Mouse (Mus musculus) midbrain, embryonic 14.5 days (tissue): ENCODE results near the gene Agtpbp1. TPM values are rescaled to one million over a fixed set of nuclear protein-coding genes. Genes with fewer than 3 reads are reported as not detected.

Source experiments
- ATAC-seq: fragments of 200-750 bp; cut with Nextera tagmentation; 2 replicates; pipeline ENCODE4 v1.8.0; 2017; ENCODE audit warnings: moderate number of reproducible peaks, moderate library complexity; ENCODE audit not compliant: low FRiP score, low TSS enrichment
- DNase-seq: peaks from one replicate; pipeline ENCODE4 v3.0.0-alpha.2; 2015
- H3K27ac ChIP-seq: fragments of 300-500 bp; sonication (generic); replicated peaks from 2 replicates; pipeline ENCODE4 v1.5.1; 2014; ENCODE audit warnings: mild to moderate bottlenecking, low read depth, low read length, moderate library complexity
- H3K27me3 ChIP-seq: fragments of 300-500 bp; sonication (generic); 2 replicates; pipeline ENCODE4 v1.6.1; 2014; ENCODE audit warnings: low read length, control low read depth, mixed read lengths; ENCODE audit not compliant: control insufficient read depth, insufficient read depth
- H3K36me3 ChIP-seq: fragments of 300-500 bp; sonication (generic); 2 replicates; pipeline ENCODE4 v1.6.1; 2014; ENCODE audit warnings: low read length, control low read depth; ENCODE audit not compliant: control insufficient read depth, insufficient read depth
- H3K4me1 ChIP-seq: fragments of 300-500 bp; sonication (generic); 2 replicates; pipeline ENCODE4 v1.6.1; 2014; ENCODE audit warnings: mild to moderate bottlenecking, antibody characterized with exemption, low read length, control low read depth; ENCODE audit not compliant: control insufficient read depth, insufficient read depth
- H3K4me2 ChIP-seq: fragments of 300-500 bp; sonication (generic); 2 replicates; pipeline ENCODE4 v1.6.1; 2014; ENCODE audit warnings: mild to moderate bottlenecking, low read length, moderate library complexity
- H3K4me3 ChIP-seq: fragments of 300-500 bp; sonication (generic); replicated peaks from 2 replicates; pipeline ENCODE4 v1.5.1; 2014; ENCODE audit warnings: low read depth, low read length
- H3K9ac ChIP-seq: fragments of 300-500 bp; sonication (generic); replicated peaks from 2 replicates; pipeline ENCODE4 v1.6.1; 2014; ENCODE audit warnings: mild to moderate bottlenecking, low read length, moderate library complexity
- H3K9me3 ChIP-seq: fragments of 300-500 bp; sonication (generic); 2 replicates; pipeline ENCODE4 v1.6.1; 2016; ENCODE audit warnings: low read length, control low read depth, mixed read lengths; ENCODE audit not compliant: control insufficient read depth
- WGBS: fragments of 180-500 bp; shearing (Covaris S2); extraction: QIAGEN DNeasy Blood & Tissue Kit; methylation state at CpG from one replicate; pipeline ENCODE4 v1.1.7; 2014; 5-methylcytosine and 5-hydroxymethylcytosine counted together
- polyA plus RNA-seq: library from polyadenylated mRNA; unstranded; fragments of >200 nt; fragmentation: Nextera tagmentation; extraction: Ambion mirVana; gene quantifications from 2 replicates; pipeline ENCODE4 v1.2.1, GENCODE M21; 2014

Gene Agtpbp1
- polyA plus RNA-seq, 1 experiment from 2014 or later: 82.6 TPM

DNA sequence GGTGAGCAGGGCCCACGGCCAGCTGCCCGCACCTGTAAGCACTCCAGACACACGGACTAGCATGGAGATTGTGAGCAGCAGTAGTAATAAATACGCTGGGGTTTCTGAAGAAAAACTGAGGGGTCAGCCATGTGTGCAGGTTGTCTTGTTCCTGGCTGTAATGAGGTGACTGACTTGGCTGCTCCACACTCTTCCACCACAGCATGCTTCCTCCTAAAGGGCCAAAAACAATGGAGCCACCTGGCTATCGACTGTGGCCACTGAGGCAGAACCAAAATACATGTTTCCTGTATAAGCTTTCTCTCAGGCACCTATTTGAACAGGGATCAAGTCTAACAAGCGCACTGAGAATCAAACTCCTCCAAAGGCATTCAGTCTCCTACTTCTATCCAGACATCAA is 49.3 kb downstream of the Agtpbp1 start:
- Histone ChIP-seq H3K36me3 (peaks cover 23% of the 10 kb centered on the region), H3K9ac (no peak overlapping the region), H3K27me3 (no peaks in the 10 kb centered on the region), H3K27ac (no peak overlapping the region), H3K4me3 (no peak overlapping the region), H3K4me2 (no peak overlapping the region), H3K9me3 (no peaks in the 10 kb centered on the region), H3K4me1 (no peaks in the 10 kb centered on the region)
- ATAC-seq: no peak
- no peak for DNase-seq
- 87% methylated on average over 6 of the region's 6 CpGs for WGBS

DNA sequence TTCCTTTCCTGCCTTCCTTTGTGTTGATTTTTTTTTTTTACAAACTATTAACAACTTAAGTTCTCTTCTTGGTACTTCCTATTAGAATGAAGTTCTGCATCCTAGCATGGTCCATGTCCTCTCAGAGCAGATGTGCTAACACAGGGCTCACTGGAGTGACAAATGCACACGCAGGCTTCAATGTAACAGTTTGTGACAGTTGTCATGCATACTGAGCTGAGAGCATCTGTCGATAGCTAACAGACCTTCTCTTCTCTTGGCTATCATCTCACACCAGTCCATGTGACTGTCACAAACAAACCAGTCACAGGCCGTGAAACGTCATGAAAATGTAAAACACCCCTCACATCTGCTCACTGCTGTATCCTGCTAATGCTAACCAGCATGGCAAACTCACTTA is 50.7 kb downstream of the Agtpbp1 start:
- Histone ChIP-seq H3K36me3 (peaks cover 27% of the 10 kb centered on the region), H3K4me2 (no peak overlapping the region), H3K9ac (no peak overlapping the region), H3K27ac (no peak overlapping the region), H3K27me3 (no peaks in the 10 kb centered on the region), H3K9me3 (no peaks in the 10 kb centered on the region), H3K4me1 (no peaks in the 10 kb centered on the region), H3K4me3 (no peak overlapping the region)
- WGBS: 76% methylated on average over 4 of the region's 4 CpGs
- ATAC-seq: no peak
- no peak for DNase-seq

- Histone ChIP-seq H3K27me3 (no peaks in the 10 kb centered on the region), H3K27ac (no peak overlapping the region), H3K4me3 (no peak overlapping the region), H3K9me3 (no peaks in the 10 kb centered on the region), H3K4me1 (no peaks in the 10 kb centered on the region), H3K4me2 (no peak overlapping the region), H3K36me3 (peaks cover 27% of the 10 kb centered on the region), H3K9ac (no peak overlapping the region)
- 86% methylated on average over 6 of the region's 6 CpGs for WGBS
- no peak for ATAC-seq
- no peak for DNase-seq
Measured at GRCm38 (mm10) chr13:59533331-59533730, 51.7 kb downstream of the Agtpbp1 start.

DNA sequence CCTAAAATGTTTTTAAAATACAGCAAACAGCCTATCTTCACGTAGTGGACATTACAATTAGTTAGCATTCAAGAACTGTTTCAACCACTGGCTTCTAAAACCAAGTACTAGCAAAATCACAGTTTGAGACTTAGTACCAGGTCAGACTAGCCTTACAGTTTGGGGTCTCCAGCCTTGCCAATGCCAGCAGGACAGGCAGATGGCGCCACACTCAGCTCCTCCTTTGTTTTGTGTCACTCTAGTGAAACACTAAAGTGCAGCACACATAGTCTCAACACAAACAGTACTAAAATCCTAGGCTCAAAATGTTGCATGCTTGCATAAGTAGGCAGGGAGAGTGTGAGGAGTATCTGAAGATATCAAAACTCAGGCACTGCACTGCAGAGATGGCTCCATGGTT is 53.8 kb downstream of the Agtpbp1 start:
- no peaks in the 10 kb centered on the region for H3K27me3 ChIP-seq
- no peaks in the 10 kb centered on the region for H3K9me3 ChIP-seq
- no peak overlapping the region for H3K4me2 ChIP-seq
- WGBS: 67% methylated on average over 2 of the region's 2 CpGs
- no peak overlapping the region for H3K27ac ChIP-seq
- DNase-seq (peak; percentile 21), ATAC-seq (no peak)
- no peak overlapping the region for H3K4me3 ChIP-seq
- no peak overlapping the region for H3K9ac ChIP-seq
- no peaks in the 10 kb centered on the region for H3K4me1 ChIP-seq
- peaks cover 45% of the 10 kb centered on the region for H3K36me3 ChIP-seq

DNA sequence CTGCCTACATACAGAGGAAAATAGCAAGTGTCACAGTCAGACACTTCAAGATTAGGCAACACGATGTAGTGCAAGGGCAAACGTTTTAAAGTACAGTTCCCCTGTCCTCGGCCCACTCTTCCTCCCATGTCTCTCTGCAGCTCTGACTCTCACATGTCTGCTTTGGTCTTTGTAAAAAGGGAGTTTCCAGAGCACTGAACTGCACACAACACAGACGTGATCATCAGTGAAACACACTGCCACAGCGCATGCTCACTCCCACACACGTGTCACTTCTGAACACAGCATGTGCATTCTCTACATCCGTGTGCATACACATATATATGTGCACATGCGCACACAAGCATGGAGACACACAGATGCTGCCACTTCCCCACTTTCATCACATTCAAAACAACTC is 54.5 kb downstream of the Agtpbp1 start:
- Histone ChIP-seq H3K27ac (no peak overlapping the region), H3K4me3 (no peak overlapping the region), H3K36me3 (peaks cover 47% of the 10 kb centered on the region), H3K4me2 (no peak overlapping the region), H3K4me1 (no peaks in the 10 kb centered on the region), H3K9ac (no peak overlapping the region), H3K27me3 (no peaks in the 10 kb centered on the region), H3K9me3 (no peaks in the 10 kb centered on the region)
- DNase-seq (no peak), ATAC-seq (no peak)
- WGBS: 94% methylated on average over 8 of the region's 8 CpGs

DNA sequence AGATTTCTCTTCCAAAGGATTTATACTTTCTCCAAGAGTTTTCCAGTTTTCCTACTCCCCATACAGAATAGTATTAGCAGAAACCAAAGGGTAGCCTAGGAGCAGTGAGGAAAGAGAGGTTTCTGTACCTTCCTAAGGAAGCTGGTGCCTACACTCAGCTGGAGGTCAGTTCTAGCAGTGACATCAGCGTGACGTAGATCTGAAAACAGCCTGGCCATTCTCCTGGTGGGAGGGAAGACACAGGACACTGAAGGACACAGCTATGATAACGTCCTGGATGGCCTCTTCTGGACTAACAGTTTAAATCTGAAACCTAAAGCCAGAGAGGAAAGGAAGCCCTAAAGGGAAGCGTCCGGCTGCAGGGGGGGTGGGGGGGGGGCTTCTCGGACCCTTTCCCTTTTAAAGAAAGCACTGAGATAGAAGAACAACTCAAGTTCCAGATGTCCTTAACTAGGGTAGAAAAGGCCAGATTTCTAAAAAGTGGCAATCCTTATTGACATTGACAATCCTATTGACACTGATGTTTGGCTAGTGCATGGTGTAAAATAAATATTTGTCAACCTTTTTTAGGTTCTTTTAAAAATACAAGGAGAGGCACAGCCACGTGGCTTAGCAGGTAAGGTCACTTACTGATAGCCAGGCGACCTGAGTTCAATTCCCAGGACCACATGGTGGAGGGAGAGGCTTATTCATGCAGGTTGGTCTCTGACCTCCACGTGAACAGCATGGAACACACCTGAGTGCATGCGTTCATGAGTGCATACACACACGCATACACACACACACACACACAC is 63.6 kb downstream of the Agtpbp1 start:
- WGBS: 83% methylated on average over 11 of the region's 11 CpGs
- no peak overlapping the region for H3K4me3 ChIP-seq
- no peak overlapping the region for H3K9ac ChIP-seq
- peaks cover 34% of the 10 kb centered on the region for H3K36me3 ChIP-seq
- DNase-seq (no peak), ATAC-seq (no peak)
- no peak overlapping the region for H3K27ac ChIP-seq
- H3K27me3 ChIP-seq: no peaks in the 10 kb centered on the region
- no peaks in the 10 kb centered on the region for H3K9me3 ChIP-seq
- no peak overlapping the region for H3K4me2 ChIP-seq
- no peaks in the 10 kb centered on the region for H3K4me1 ChIP-seq

DNA sequence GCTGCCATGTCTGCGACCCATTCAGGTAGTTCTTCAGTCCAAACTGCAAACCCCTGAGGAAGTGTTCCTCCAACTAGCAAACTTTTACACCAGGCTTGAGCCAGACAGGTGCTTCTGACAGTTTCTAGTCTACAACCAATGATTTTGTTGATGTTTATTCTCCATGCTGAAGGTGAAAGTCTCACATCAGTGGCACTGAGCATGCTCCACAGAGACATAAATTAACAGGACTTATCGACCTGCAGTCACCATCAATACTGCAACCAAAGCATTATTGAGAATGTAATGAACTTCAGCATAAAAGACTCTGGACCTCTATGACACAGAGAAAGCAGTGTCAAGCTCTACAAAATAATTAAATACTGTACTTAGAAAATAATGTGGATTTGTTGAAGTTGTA is 64.2 kb downstream of the Agtpbp1 start:
- Histone ChIP-seq H3K27ac (no peak overlapping the region), H3K36me3 (peaks cover 30% of the 10 kb centered on the region), H3K4me1 (no peaks in the 10 kb centered on the region), H3K9ac (no peak overlapping the region), H3K4me2 (no peak overlapping the region), H3K4me3 (no peak overlapping the region), H3K27me3 (no peaks in the 10 kb centered on the region), H3K9me3 (no peaks in the 10 kb centered on the region)
- WGBS: 84% methylated on average over 2 of the region's 2 CpGs
- DNase-seq (no peak), ATAC-seq (no peak)

DNA sequence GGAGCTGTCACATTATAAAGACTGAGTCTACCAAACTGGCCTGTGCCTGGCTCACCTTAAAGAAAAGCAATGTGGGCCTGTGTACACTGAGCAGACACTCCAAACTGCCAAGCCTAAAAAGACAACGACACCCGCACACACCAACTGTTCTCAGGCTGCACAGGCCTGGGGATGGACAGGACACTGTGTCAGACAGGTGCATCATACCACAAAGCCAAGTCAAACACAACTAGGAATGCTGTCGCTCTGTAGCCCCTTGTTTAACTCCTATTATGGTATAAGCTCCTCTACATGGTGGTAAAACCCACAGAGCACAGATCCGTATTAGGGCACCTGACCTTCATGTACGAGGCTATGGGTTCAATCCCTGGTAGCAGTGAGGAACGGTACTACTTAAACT is 65.5 kb downstream of the Agtpbp1 start:
- no peak for ATAC-seq
- Histone ChIP-seq H3K27ac (no peak overlapping the region), H3K9ac (no peak overlapping the region), H3K4me3 (no peak overlapping the region), H3K4me2 (no peak overlapping the region), H3K27me3 (no peaks in the 10 kb centered on the region), H3K4me1 (no peaks in the 10 kb centered on the region), H3K36me3 (peaks cover 19% of the 10 kb centered on the region), H3K9me3 (no peaks in the 10 kb centered on the region)
- WGBS: 94% methylated on average over 6 of the region's 6 CpGs
- no peak for DNase-seq

DNA sequence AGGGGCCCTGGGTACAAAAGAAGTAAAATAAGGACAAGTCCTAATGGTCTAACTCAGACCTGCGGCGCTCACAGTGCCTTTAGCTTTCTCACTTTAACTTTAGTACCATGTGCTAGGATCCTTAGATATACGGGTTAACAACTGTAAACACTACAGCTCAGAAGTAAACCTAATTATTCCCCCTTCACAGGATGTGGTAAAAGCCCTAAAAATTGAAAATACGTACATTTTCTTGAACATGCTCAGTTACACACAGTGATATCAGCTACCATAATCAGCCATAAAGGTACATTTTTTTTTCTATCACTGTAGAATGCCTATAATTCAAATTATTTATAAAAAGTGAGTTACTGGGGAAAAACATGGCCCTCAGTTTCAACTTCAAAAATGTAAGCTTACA is 67.0 kb downstream of the Agtpbp1 start:
- Histone ChIP-seq H3K4me3 (no peak overlapping the region), H3K27me3 (no peaks in the 10 kb centered on the region), H3K4me2 (no peak overlapping the region), H3K9me3 (no peaks in the 10 kb centered on the region), H3K27ac (no peak overlapping the region), H3K9ac (no peak overlapping the region), H3K36me3 (peaks cover 23% of the 10 kb centered on the region), H3K4me1 (no peaks in the 10 kb centered on the region)
- ATAC-seq (no peak), DNase-seq (no peak)
- WGBS: 86% methylated on average over 4 of the region's 4 CpGs
